Mouse (Mus musculus): ENCODE measurements around the gene Spns3.

DNA sequence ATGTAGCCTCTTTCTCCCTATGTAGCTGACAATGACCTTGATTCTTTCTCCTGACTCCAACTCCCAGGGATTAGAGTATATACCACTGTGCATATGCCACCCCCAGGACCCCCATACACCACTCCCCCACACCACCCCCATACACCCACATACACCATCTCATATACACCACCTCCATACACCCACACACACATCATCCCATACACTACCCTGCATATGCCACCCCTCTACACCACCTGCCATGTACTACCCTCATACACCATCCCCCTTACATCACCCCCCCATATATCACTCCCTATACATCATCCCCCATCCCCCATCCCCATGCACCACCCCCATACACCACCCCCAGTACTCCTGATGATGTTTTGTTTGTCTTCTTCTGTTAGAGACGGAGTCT, 7.7 kb downstream of the Spns3 start:
- TF ChIP-seq CTCF (IDR thresholded peaks at IDR 0.05; ENCODE audit: extremely low read depth, insufficient read length, insufficient replicate concordance, low read depth, low read length) (no peak), POLR2A (IDR thresholded peaks at IDR 0.05; ENCODE audit: low read depth, low read length) (no peak)
